Mouse (Mus musculus): ENCODE data around the gene Pcdh7.
"Not testable (repeated sequence)": the region's sequence is repeated elsewhere in the genome, so short reads cannot be mapped to it uniquely, and the experiment has no call there.

The Pcdh7 gene

DNA sequence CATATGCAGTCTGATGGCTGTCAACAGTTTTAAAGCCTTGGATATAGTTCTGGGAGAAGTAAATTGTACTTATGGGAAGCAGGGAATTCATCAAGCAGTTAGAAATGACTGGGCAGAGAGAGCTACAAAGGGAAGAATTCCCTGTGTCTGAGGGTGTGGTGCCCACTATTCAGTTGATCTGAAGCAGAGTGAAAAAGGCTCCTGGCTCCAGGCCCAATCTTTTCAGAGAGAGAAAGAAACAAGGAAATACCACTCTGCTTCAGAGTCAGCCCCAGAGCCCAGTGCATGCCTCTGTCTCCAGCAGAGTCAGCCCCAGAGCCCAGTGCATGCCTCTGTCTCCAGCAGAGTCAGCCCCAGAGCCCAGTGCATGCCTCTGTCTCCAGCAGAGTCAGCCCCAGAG lies 456.6 kb downstream of the Pcdh7 start:
- not testable (repeated sequence) for DNase-seq

DNA sequence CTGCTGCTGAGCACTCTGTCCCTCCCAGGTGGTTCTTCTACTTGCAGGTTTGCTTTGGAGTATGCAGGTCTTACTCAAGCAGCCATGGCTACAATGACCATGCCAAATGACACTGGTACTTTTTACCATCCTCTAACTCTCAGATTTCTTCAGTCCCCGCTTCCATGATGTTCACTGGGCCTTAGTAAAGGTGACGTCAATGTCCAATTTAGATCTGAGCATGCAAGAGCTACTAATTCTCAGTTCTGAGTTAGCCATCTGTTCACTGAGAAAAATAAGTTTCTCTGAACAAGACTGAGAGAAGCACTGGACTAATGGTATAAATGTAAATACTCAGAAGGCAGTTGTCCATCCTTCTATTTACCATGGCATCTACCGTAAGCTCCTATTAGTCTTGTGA lies 457.8 kb downstream of the Pcdh7 start:
- DNase-seq: no peak
